Mouse (Mus musculus) retina, embryonic 14.5 days (tissue): Measurements from ENCODE around the gene Lactb.

ENCODE experiments used
- DNase-seq: peaks from one replicate; pipeline ENCODE4 v3.0.0-alpha.2; 2015; ENCODE audit warnings: low spot score

Gene Lactb

DNA sequence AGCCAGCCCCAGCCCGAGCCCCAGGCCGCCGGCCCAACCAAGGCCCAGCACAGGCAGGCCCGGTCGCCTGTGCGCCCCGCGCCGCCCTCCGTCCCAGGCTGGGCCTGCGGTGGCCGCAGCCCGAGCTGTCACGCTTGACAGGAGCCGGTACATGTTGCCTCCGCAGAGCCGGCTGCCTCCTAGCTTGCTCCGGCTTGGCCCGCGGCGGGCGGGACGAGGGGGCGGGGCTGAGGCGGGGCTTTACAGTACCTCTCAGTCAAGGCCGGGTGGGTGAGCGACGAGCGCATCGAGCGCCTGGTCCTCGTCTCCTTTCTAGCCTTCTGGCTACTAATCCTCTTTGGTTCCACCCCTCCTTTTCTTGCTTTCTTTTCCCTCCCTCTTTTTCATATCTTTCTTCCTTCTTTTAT lies at the start of gene Lactb:
Lactb (minus strand) TSS at position 246 of the 407 bp plus-strand sequence.
- peak; percentile 92 for DNase-seq

DNA sequence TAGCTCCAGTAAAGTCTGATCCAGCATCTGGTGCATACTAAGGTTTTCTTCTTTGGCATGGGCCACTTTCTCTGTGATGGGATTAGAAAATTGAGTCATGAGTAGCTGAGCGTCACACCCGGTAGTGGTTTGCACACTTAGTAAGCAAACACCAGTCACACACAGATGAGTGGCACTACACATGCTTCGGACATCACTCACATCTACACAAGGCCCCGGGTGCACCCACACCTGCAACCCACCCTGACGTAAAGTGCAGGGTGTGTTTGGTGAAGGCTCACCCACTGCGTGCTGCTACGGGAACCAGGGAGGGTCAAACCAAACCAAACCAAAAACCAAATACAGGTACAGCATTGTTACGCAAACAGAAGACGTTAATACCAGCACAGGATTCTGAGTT lies 48.1 kb upstream of the Lactb start:
- DNase-seq, result no peak

DNA sequence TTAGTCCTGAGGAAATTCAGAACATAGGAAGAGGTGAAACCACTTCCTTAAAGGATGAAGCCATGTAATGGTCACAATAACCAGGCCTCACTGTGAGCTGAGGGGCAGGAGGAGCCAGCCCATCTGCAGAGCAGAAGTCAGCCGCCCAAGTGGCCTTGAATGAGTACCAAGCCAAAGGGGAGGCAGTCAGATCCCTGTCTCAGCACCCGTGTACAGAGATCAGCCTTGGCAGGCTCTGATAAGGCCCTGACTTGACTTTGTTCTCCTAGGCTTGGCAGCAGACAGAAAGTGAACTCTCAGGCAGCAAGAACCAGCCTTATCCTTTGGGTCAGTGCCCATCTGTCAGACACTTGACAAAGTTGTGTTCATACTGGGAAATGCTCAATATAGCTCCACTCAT lies 44.8 kb upstream of the Lactb start:
- DNase-seq, result no peak

DNA sequence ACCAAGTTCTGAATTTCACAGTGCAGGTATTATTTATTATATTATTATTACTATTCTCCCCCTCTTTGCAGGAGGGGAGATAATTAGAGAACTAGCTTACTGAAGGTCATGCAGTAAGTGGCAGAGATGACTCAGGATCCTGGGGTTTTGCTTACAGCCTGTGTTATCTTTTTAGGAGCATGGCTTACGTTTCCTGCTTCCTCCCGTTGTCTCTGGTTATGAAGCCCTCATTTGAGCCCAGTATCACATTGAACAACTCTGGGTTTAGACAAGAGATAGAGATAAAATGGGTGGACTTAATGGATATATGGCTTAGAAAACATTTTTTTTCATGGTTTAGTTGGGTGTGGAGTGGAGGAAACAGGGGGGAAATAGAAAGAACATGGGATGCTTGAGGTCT lies 38.2 kb upstream of the Lactb start:
- DNase-seq, result no peak

DNA sequence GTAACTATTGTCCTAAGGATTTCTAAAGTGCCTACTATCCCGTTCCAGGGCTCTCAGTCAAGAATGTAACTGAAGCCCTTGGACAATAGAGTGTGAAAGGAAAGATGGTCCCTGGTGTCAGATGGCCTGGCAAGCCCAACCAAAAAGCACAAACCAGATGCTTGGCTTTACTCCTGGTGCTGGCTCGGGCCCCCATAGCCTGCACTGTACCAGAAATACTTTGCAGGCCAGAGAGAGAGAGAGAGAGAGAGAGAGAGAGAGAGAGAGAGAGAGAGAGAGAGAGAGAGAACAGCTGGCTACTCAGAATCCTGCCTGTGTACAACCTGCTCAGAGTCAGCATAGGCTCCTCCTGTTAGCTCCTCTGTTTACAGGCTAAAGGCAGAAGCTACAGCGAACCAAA lies 37.2 kb upstream of the Lactb start:
- DNase-seq, result no peak

DNA sequence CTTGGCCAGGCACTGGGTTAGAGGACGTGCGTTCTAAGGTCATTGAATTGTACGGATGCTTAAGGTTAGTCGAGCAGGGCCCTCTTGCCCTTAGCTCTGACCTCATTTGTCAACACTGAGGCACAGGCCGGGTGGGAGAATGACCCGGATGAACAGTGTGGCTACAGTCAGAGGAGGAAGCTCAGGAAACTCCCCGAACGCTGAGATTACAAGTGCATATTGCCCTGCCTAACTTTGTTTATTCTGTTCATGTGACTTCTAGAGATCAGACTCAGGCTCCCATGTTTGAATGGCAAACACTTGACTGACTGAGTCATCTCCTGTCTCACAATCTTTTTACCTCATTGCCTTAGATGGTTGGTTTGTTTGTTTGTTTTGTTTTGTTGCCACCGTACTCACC lies 36.2 kb upstream of the Lactb start:
- DNase-seq, result no peak

DNA sequence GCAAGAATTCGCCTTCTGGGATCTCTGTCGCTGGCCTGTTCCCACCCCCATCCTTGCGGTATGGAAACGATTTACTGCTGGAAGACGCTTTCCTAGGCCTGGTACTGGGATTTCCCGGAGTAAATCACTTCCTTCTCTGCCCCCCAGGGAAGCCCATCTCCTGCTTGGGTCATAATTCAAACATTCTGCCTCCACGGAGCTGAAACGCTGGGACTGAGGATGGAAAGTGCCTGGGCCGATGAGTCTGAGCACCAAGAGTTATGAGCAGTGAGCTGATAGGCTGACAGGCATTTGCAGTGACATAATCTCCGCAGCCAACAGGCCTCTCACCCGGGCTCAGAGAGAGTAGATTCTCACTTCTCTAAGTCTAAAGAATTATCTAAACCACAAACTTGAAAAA lies 33.5 kb upstream of the Lactb start:
- no peak for DNase-seq

DNA sequence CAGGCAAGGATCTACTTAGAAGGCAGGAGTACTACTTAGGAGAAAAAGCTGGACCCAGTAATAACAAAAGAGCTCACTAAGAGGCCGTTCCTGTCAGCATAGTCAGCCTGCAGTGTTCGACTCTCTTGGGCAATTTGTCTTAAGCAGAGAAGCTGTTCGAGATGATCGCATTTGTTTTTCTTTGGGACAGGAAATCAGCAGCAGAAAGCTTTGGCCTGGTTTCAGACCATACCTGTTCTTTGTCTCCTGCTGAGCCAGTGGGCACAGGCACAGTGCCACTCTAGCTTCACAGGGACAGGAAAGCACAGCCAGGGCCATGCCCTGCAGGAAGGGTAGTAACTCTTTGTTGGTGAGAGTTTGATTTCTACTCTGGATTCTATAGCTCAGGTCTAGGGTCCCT lies 31.1 kb upstream of the Lactb start:
- no peak for DNase-seq

DNA sequence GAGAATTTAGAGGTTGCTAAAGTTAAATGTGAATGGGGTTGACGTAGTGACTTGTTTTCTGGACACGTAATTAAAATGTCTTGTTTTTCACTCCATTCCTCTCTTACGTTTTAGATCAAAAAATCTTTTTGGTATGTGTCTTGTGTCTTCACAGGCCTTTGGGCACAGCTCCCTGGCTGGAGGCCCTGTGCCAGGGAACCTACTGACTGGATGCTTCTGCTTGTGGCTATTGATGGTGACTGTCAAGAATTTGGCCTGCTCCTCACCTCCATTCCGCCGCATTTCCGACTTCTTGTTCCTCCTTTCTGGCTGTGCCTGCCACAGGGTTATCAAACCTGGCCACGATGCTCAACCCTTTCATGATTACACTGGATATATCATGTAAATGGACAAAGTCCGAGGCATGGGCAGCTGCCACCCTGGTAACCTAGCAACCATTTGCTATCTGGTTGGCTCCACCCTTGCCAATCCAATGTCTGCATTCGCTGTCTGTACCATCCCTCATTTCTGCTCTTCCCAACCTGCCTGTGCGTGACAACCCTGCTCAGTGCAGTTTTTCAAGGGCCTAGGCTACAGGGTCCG lies 30.0 kb upstream of the Lactb start:
- no peak for DNase-seq

DNA sequence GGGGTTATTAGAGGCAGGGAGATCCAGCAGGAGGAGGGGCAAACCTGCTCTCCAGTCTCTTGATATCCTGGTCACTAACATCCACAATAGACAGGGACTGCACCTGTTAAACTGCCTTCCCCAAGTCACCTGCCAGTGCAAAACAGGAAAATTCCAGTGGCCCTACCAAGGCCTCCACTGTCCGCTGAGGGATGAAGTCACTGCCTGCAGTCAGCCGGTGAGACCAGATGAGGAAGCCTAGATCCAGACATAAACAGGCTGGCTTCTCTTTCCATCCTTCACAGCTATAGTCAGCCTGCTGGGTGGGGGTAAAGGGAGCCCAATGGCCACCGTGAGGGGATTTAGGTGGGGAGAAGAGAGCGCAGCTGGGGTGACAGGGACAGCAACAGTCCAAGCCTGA lies 28.4 kb upstream of the Lactb start:
- no peak for DNase-seq

DNA sequence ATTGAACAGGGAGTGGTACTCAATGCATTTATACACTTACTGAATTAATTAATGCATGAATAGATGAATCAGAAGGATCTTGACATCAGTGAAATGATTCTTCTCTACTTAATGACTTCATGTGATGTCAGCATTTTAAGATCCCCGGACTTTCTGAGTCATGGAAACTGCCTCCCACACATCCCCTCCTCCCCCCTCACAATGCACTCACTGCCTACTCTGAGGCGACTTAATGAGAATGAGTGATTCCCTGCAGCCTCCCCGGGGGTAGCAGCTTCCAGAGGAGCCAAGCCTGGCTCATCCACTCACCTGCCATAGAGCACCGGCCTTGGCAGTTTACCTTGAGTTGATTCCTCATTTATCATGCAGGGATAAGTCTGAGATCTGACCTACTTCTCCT lies 27.9 kb upstream of the Lactb start:
- DNase-seq, result no peak

DNA sequence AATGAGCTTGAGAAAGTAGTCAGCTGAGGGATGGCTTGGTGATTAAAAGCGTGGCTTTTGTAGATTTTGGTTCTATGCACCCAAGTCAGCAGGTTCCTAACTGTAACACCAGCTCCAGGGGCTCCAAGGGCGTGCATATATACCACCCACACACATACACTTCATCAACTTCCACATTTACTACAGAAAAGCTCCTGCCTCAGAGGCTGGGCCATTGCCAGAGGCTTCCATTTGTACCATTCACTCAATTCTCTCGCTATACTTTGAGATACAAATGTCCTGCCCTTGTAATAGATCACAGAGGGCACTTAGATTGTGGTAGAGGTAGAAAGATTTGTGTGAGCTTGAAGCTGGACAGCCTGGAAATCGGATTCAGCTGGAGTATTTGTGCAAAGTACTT lies 26.2 kb upstream of the Lactb start:
- no peak for DNase-seq

DNA sequence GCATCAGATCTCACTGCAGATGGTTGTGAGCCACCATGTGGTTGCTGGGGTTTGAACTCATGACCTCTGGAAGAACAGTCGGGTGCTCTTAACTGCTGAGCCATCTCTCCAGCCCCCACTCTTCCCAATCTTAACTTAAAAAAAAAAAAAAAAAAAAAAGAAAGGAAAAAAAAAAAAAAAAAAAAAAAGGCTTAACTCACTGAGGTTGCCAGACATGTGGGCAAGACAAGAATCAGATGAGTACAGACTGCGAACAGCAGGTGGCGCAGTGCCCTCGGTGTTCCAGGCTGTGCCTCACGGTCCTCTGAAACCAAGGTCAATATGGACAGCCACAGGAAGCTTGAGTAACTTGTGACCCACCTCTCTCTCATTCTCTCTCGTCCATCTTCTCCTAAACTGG lies 25.8 kb upstream of the Lactb start:
- DNase-seq, result peak; percentile 93

DNA sequence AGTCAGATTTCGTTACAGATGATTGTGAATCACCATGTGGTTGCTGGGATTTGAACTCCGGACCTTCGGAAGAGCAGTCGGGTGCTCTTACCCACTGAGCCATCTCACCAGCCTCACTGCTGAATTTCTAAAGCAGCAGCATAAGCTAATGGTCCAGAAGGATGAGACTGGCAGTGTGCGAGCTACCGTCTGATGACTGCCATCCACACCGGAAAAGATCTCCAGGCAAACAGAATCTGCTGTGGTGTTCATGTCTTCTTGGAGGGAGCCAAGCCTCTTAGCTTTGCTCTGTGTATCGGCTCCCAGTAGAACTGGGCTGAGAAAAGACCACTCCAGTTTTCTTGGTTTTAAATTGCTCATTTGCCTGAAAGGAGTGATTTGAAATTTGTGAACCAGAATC lies 24.4 kb upstream of the Lactb start:
- no peak for DNase-seq

DNA sequence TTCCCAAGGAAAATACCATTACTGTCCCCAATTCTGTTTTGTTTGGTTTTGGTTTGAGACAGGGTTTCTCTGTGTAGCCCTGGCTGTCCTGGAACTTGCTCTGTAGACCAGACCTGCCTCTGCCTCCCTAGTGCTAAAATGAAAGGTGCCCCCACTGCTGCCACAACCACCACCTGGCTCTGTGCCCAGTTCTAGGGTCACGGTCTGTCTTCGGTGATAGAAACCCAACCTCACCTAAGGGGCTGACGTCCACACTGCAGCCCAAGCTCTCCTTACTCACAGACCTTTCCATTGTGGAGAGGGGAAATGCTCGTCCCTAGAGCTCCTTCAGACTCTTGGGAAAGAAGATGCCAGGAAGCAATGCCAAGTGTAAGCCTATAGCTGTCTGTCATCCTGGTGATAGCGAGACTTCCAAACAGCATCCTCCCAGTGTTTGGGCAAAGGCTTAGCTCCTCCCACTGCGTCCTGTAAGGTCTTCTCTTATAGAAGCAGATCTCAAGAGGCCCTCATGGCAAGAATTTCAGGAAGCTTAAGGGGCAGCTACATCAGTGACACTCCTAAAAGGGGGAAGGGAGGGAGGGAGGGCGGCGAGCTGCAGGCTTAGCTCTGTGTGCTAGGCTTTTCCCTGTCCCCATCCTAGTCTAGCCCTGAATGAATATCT lies 16.6 kb upstream of the Lactb start:
- no peak for DNase-seq

DNA sequence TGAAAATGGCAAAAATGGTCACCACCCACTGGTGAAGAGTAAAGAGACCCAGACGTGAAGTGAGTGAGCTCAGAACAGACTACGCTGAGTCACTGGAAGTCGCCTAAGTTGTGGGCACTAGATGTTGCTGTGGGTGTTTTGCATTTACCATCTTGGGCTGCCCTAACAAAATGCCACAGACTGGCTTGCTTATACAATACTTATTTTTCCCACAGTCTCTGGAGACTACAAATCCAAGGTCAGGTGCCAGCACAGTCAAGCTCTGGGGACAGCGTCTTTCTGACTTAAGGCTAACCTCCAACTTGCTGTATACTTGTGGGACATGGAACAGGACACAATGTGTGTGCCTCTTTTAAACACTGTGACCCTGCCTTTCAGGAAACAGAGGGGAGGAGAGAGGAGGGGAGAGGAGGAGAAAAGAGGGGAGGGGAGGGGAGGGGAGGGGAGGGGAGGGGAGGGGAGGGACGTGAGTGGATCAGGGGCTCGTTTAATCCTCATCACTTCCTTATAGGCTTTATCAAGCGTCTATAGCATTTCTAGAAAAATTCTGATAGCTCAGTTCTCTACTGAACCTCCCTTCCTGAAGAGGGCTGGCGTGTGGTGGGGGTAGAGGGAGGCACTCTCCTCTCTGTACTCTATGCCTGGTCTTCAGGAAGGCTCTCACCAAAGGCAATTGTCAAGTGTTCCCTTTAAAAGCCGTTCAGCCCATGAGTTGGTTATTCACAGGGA lies 15.9 kb upstream of the Lactb start:
- no peak for DNase-seq

DNA sequence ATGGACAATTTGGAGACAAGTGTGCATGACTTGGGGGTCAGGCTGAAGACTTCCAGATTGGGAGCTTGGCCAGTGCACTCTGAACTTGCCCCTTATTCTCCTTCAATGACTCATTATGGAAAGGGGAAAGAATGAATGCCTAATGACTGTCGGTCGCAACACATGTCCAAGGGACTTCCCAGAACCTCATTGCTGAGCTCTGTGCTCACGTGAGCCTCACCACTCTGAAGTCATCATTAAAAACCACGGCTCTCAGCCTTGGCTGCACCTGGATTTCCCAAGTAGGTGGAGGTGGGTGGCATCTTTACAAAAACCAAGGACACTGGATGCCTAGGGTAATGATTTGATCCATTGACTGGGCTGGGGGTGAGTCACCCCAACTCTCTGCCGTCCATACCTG lies 14.8 kb upstream of the Lactb start:
- DNase-seq, result no peak

DNA sequence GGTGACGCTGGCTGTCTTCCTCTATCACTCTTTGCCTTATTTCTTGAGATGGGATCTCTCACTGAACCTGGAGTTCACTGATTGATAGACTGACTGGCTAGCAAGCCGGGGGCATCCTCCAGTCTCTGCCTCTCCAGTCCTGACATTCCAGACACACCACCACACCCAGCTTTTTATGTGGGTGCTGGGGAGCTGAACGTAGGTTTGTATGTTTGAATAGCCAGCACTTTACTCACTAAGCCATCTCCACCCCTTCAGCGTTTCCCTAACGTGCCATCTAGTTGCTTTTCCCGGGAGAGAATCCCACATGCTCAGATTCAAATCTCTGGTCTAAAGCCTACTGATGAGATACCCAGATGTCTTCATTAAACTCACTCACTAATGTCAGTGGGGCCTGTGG lies 14.3 kb upstream of the Lactb start:
- no peak for DNase-seq

DNA sequence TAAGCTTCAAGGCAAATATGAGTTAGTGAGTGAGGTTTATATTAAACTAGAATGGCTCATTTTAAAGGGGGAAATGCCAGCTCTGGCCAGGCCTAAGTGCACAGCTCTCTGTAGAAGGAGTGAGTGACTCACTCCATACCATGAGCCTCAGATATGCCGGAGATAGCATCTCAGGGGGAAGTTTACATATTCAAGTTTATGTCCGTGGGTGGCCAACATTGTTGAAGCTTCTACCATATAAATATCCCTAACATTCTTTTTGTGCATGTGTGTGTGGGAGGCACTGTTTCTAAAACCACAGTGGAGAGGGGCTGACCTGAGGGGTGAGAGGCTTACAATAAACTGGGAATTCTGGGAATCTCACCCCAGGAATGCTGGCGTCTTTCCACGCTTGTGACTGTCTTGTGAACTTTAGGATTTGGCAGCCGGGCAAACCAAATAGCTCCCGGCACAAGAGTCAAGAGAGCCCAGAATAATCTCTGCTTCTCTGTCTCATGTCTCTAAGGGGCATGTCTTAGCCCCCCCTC lies 13.7 kb upstream of the Lactb start:
- DNase-seq, result no peak

DNA sequence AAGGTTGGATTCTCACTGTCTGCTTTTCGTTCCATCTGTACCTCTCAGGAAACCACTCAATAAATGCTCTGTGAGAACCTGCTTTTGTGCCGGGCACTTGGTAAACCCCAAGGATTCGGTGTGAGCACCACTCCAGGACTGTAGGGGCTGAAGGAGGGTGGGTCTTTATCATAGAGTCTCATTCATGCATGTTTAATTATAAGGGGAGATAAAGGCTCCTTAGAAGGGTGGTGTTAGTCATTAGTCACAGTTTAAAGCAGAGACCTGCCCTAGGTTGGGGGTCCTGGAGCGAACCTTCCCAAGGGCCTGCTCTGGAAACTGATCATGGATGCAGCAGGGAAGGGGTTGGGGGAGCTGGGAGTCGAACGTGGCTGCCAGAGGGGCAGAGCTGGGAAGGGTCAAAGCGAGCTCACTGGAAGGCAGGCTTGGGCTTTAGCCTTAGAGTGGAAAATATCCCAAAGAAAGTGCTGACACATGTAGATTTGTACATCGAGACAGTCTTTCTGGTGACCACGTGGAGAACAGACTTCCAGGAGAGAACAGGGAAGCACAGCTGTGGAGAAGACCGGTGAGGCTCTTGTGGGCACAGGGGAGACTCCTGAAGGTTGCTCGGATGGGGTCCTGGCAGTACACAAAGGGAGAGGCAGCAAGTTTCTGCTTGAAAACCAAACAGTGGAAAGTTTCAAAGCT lies 13.1 kb upstream of the Lactb start:
- no peak for DNase-seq

DNA sequence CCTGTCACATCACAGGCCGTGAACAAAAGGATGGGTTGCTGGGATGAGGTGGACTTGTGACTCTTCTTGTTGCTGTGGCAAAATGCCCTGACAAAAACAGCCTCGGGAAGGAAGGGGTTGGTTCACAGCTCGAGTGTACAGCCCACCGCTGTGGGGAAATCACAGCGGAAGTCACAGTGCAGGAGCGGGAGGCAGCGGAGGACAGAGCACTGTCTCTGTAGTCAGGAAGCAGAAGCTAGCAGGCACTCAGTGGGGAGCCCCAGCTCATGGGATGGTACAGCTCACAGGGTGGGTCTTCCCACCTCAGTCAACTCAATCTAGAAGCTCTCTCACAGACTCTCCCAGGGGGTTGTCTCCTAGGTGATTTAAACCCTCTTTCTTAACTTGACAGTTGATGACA lies 10.1 kb upstream of the Lactb start:
- DNase-seq, result no peak

DNA sequence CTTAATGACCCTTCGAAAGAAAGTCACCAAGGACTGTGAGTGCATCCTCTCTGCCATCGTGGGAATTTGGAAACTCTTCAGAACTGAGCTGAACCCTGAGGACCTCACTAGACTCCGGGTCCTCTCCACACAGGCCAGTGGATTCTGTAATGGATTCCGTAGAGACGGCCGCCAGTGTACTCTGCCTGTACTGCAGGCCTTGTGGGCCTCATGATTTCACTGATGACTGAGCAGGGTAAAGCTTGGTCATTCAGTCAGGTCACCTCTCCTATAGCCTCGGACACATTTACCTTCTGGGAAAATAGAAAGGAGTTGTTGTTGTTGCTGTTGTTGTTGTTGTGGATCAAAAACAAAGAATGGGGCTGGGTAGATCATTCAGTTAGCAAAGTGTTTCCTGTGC lies 6.8 kb upstream of the Lactb start:
- no peak for DNase-seq

DNA sequence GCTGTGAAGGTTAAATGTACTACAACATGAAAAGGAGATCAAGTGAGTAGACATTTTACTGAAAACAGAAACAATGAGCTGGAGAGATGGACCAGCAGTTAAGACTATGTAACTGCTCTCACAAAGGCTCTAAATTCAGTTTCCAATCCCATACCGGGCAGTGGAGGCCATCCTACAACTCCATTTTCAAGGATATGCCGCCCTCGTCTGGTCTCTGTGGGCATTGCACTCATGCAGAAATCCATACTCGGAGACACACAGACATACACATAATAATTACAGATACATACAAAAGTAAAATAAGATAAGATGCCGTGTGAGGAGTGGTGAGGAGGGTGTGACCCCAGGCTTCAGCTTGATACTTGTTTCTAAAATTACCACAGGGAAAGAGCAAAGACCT lies 5.2 kb upstream of the Lactb start:
- peak; percentile 82 for DNase-seq
